Mouse (Mus musculus): ENCODE measurements at regions not wholly inside any gene's neighbourhood (a gene's known extent, or its start where the extent isn't known, plus 50 kb on each side); places are given as distances from the start of the nearest gene placed in this dataset.

GRCm38 (mm10) chr1:155025862-155026478 lies 73.5 kb downstream of the Ier5 start:
- Histone ChIP-seq H3K9ac (no peak overlapping the region), H3K27ac (no peak overlapping the region), H3K9me3 (replicated peaks) (no peaks in the 10 kb centered on the region), H3K36me3 (no peaks in the 10 kb centered on the region), H3K4me2 (no peak overlapping the region), H3K4me3 (no peak overlapping the region), H3K4me1 (replicated peaks) (peaks cover 27% of the 10 kb centered on the region), H3K27me3 (peaks cover 5% of the 10 kb centered on the region; the same call in 1 of the 2 replicates)
- 17% methylated on average over 5 of the region's 5 CpGs for WGBS
- no peak for ATAC-seq (replicated peaks; ENCODE audit: insufficient number of reproducible peaks, insufficient read depth, low FRiP score, low read depth)

- no peaks in the 10 kb centered on the region for H3K36me3 ChIP-seq
- H3K4me2 ChIP-seq = no peak overlapping the region
- H3K27ac ChIP-seq = no peak overlapping the region
- H3K9ac ChIP-seq = no peak overlapping the region
- H3K4me1 ChIP-seq (replicated peaks) = peaks cover 9% of the 10 kb centered on the region
- 72% methylated on average over 11 of the region's 11 CpGs for WGBS
- no peak overlapping the region for H3K4me3 ChIP-seq
- no peak for ATAC-seq (replicated peaks; ENCODE audit: insufficient number of reproducible peaks, insufficient read depth, low FRiP score, low read depth)
- peaks cover 5% of the 10 kb centered on the region; the same call in 1 of the 2 replicates for H3K27me3 ChIP-seq
- no peaks in the 10 kb centered on the region for H3K9me3 ChIP-seq (replicated peaks)
Observed at GRCm38 (mm10) chr1:155023324-155023723, 76.1 kb downstream of the Ier5 start.

DNA sequence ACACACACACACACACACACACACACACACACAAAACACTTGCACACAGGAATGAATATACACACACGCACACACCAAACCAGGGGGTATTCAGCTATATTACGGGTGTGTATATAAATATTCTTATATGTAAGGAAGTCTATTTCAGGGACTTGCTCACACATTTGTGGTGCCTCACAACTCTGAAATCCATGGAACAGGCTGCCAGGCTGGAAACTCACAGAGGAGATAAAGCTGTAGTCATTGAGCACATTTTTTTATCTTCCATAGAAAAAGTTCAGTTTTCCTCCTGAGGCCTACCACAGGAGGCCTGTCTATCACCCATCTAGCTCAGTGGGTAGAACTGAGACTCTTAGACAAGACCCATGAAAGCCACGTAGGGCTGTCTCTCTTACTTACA lies 83.8 kb downstream of the Ier5 start:
- 94% methylated on average over 3 of the region's 3 CpGs for WGBS
- Histone ChIP-seq H3K36me3 (no peaks in the 10 kb centered on the region), H3K27me3 (no peaks in the 10 kb centered on the region), H3K4me3 (no peak overlapping the region), H3K4me2 (no peak overlapping the region), H3K4me1 (replicated peaks) (no peaks in the 10 kb centered on the region), H3K9me3 (replicated peaks) (no peaks in the 10 kb centered on the region), H3K9ac (no peak overlapping the region), H3K27ac (no peak overlapping the region)
- ATAC-seq (replicated peaks; ENCODE audit: insufficient number of reproducible peaks, insufficient read depth, low FRiP score, low read depth) = no peak

GRCm38 (mm10) chr1:155014944-155015343 lies 84.5 kb downstream of the Ier5 start:
- Histone ChIP-seq H3K4me1 (replicated peaks) (no peaks in the 10 kb centered on the region), H3K4me2 (no peak overlapping the region), H3K27me3 (peaks cover 2% of the 10 kb centered on the region; the same call in 1 of the 2 replicates), H3K4me3 (no peak overlapping the region), H3K27ac (no peak overlapping the region), H3K9me3 (replicated peaks) (no peaks in the 10 kb centered on the region), H3K36me3 (no peaks in the 10 kb centered on the region), H3K9ac (no peak overlapping the region)
- no peak for ATAC-seq (replicated peaks; ENCODE audit: insufficient number of reproducible peaks, insufficient read depth, low FRiP score, low read depth)
- 82% methylated on average over 3 of the region's 3 CpGs for WGBS

DNA sequence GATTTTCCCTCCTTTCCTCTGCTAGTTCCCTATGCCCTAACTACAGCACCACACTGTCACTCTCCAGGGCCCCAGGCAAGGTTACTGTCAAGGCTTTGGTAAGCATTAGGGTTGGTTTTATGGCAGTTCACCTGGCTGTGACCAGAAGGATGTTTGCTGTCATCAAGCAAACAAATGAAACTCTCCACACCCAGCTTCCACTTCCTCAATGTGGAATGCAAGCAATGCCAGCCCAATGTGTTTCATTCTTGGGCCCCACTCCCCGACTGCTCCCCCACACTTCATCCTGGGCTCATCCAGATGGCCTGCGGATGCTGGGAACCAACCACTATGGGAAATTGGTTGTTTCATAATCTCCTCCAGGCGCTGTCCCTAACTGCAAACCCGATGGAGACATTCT lies 85.7 kb downstream of the Ier5 start:
- Histone ChIP-seq H3K4me2 (no peak overlapping the region), H3K9ac (no peak overlapping the region), H3K36me3 (no peaks in the 10 kb centered on the region), H3K27ac (no peak overlapping the region), H3K4me3 (no peak overlapping the region), H3K9me3 (replicated peaks) (no peaks in the 10 kb centered on the region), H3K4me1 (replicated peaks) (no peaks in the 10 kb centered on the region), H3K27me3 (peaks cover 9% of the 10 kb centered on the region; the same call in 1 of the 2 replicates)
- no peak for ATAC-seq (replicated peaks; ENCODE audit: insufficient number of reproducible peaks, insufficient read depth, low FRiP score, low read depth)
- 38% methylated on average over 4 of the region's 4 CpGs for WGBS

GRCm38 (mm10) chr1:155013361-155013760 lies 86.1 kb downstream of the Ier5 start:
- H3K27me3 ChIP-seq = peaks cover 9% of the 10 kb centered on the region; the same call in 1 of the 2 replicates
- no peak overlapping the region for H3K4me2 ChIP-seq
- no peaks in the 10 kb centered on the region for H3K4me1 ChIP-seq (replicated peaks)
- H3K27ac ChIP-seq = no peak overlapping the region
- no peaks in the 10 kb centered on the region for H3K36me3 ChIP-seq
- WGBS = 41% methylated on average over 4 of the region's 4 CpGs
- H3K9me3 ChIP-seq (replicated peaks) = no peaks in the 10 kb centered on the region
- no peak for ATAC-seq (replicated peaks; ENCODE audit: insufficient number of reproducible peaks, insufficient read depth, low FRiP score, low read depth)
- H3K9ac ChIP-seq = no peak overlapping the region
- H3K4me3 ChIP-seq = no peak overlapping the region

DNA sequence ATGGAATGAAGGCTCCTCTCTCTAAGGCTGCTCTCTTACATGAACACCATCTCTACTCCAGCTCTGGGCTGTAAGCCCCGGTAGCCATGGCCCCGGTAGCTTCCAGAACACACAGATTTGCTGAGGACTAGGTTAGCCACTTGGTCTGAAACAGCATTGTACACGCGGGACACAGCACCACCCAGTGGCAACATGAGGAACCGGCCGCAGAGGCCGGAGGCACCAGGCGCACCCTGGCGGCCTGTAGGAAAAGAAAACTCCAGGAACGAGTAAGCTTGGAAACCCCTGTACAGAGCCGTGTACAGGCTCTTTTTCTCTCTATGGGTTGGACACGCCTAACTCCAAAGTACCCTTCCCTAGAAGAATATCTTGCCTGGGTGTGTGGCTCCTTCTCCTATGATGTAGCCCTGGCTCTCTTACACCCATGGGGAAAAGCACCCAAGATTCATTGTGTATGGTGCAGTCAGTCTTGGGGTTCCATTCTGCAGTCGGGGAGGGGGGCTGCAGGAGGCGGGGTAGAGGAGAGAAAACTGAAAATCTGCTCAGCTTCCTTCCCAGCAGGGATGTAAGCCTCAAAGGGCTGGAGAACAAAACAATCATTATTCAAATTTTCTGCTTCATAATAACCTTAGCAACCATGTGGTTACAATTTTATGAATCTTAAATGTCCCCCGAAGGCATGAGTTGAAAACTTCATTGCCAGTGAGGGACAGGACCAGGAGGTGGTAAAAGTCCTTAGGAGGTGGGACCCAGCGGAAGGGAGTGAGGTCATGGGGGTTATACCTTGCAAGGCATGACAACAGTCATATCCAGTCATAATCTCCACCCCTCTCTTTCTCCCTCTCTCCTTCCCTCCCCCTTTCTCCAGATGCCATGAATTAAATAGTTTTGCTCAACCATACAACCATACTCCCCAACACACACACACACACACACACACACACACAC lies 92.6 kb downstream of the Ier5 start:
- no peak overlapping the region for H3K27ac ChIP-seq
- no peak overlapping the region for H3K4me2 ChIP-seq
- ATAC-seq (replicated peaks; ENCODE audit: insufficient number of reproducible peaks, insufficient read depth, low FRiP score, low read depth) = peak; percentile 66
- 16% methylated on average over 16 of the region's 16 CpGs for WGBS
- H3K9ac ChIP-seq = no peak overlapping the region
- H3K27me3 ChIP-seq = peaks cover 11% of the 10 kb centered on the region
- H3K4me3 ChIP-seq = no peak overlapping the region
- no peaks in the 10 kb centered on the region for H3K4me1 ChIP-seq (replicated peaks)
- no peaks in the 10 kb centered on the region for H3K9me3 ChIP-seq (replicated peaks)
- H3K36me3 ChIP-seq = no peaks in the 10 kb centered on the region

- Histone ChIP-seq H3K4me3 (no peak overlapping the region), H3K9me3 (replicated peaks) (no peaks in the 10 kb centered on the region), H3K27ac (no peak overlapping the region), H3K4me2 (no peak overlapping the region), H3K36me3 (no peaks in the 10 kb centered on the region), H3K4me1 (replicated peaks) (no peaks in the 10 kb centered on the region), H3K9ac (no peak overlapping the region), H3K27me3 (peaks cover 11% of the 10 kb centered on the region)
- WGBS = 74% methylated on average over 10 of the region's 10 CpGs
- ATAC-seq (replicated peaks; ENCODE audit: insufficient number of reproducible peaks, insufficient read depth, low FRiP score, low read depth) = no peak
Observed at GRCm38 (mm10) chr1:155006099-155006498, 93.3 kb downstream of the Ier5 start.

GRCm38 (mm10) chr1:155000301-155000700 lies 99.1 kb downstream of the Ier5 start:
- no peak for ATAC-seq (replicated peaks; ENCODE audit: insufficient number of reproducible peaks, insufficient read depth, low FRiP score, low read depth)
- Histone ChIP-seq H3K36me3 (no peaks in the 10 kb centered on the region), H3K4me1 (replicated peaks) (no peaks in the 10 kb centered on the region), H3K9ac (no peak overlapping the region), H3K4me3 (no peak overlapping the region), H3K27ac (no peak overlapping the region), H3K27me3 (no peaks in the 10 kb centered on the region; the same call in none of the 2 replicates), H3K9me3 (replicated peaks) (no peaks in the 10 kb centered on the region), H3K4me2 (no peak overlapping the region)

- no peak overlapping the region for H3K4me2 ChIP-seq
- H3K9me3 ChIP-seq (replicated peaks) = no peaks in the 10 kb centered on the region
- no peak overlapping the region for H3K27ac ChIP-seq
- no peaks in the 10 kb centered on the region; the same call in 1 of the 2 replicates for H3K27me3 ChIP-seq
- ATAC-seq (replicated peaks; ENCODE audit: insufficient number of reproducible peaks, insufficient read depth, low FRiP score, low read depth) = no peak
- H3K36me3 ChIP-seq = no peaks in the 10 kb centered on the region
- no peak overlapping the region for H3K4me3 ChIP-seq
- H3K9ac ChIP-seq = no peak overlapping the region
- H3K4me1 ChIP-seq (replicated peaks) = no peaks in the 10 kb centered on the region
- WGBS = 76% methylated on average over 9 of the region's 9 CpGs
Observed at GRCm38 (mm10) chr1:154999501-155000131, 99.8 kb downstream of the Ier5 start.

- Histone ChIP-seq H3K9me3 (replicated peaks) (no peaks in the 10 kb centered on the region), H3K4me3 (no peak overlapping the region), H3K9ac (no peak overlapping the region), H3K27me3 (no peaks in the 10 kb centered on the region), H3K36me3 (no peaks in the 10 kb centered on the region), H3K27ac (no peak overlapping the region), H3K4me2 (no peak overlapping the region), H3K4me1 (replicated peaks) (no peaks in the 10 kb centered on the region)
- no peak for ATAC-seq (replicated peaks; ENCODE audit: insufficient number of reproducible peaks, insufficient read depth, low FRiP score, low read depth)
- WGBS = 56% methylated on average over 9 of the region's 9 CpGs
Observed at GRCm38 (mm10) chr1:154995778-154996390, 103.6 kb downstream of the Ier5 start.
